7 mouse cellular contexts compared by ENCODE assay signal in the genomic region with DNA sequence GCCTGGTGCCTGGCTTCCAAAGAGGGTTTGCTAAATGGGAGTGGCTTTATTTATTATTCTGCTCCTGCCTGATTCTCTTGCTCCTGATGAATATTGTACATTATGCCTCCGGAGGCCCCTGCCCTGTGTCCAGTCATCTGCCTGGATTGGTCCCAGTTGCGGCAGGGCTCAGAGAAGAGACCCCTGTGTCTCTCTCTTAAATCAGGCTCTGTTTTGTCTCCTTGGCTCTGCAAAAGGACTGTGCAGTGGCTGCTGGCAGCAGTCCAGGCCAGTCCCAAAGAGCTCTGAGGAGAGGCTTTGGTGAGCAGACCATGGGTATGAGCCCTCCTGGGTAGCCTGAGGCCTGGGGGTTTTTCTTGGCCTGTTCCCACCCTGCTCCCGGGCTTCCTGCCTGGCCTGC.
DNase-seq lines count a peak whose midpoint lies in the region; ATAC-seq and TF ChIP-seq lines count a peak whose summit lies in the region.

No protein-coding gene starts in this region.

- no peak overlapping the region for H3K4me3 ChIP-seq in lung, postnatal 0 days (ENCODE audit: low read depth, low read length)
- H3K4me3 ChIP-seq in heart, embryonic 12.5 days = no peak overlapping the region
- no peak overlapping the region for H3K4me3 ChIP-seq in stomach, embryonic 14.5 days (ENCODE audit: low read depth, low read length)

- no peak overlapping the region for H3K9ac ChIP-seq in lung, postnatal 0 days (replicated peaks; ENCODE audit: low read depth)
- H3K9ac ChIP-seq in heart, embryonic 12.5 days = no peak overlapping the region; the same call in 1 of the 2 replicates
- no peak overlapping the region for H3K9ac ChIP-seq in stomach, embryonic 14.5 days (replicated peaks; ENCODE audit: low read depth, low read length)

- intact Hi-C loops in left cerebral cortex, postnatal 10 days (cut with DNase I) = no loop called here

- H3K27ac ChIP-seq in lung, postnatal 0 days (ENCODE audit: low read length) = no peak overlapping the region
- peak overlapping the region; percentile 23; the same call in 1 of the 2 replicates for H3K27ac ChIP-seq in heart, embryonic 12.5 days (ENCODE audit: poor library complexity, severe bottlenecking)
- peak overlapping the region; percentile 44; the same call in 1 of the 2 replicates for H3K27ac ChIP-seq in stomach, embryonic 14.5 days (ENCODE audit: low read length)

- 50% methylated on average over 3 of the region's 3 CpGs for WGBS in lung, postnatal 0 days
- WGBS in heart, embryonic 12.5 days = 71% methylated on average over 3 of the region's 3 CpGs
- WGBS in stomach, embryonic 14.5 days = 40% methylated on average over 3 of the region's 3 CpGs

- no peaks in the 10 kb centered on the region for H3K27me3 ChIP-seq in lung, postnatal 0 days (replicated peaks; ENCODE audit: insufficient read depth, low read length)
- no peaks in the 10 kb centered on the region for H3K27me3 ChIP-seq in heart, embryonic 12.5 days (replicated peaks)
- no peaks in the 10 kb centered on the region for H3K27me3 ChIP-seq in stomach, embryonic 14.5 days (ENCODE audit: control insufficient read depth, insufficient read depth, low read length)

- no peaks in the 10 kb centered on the region for H3K9me3 ChIP-seq in lung, postnatal 0 days (ENCODE audit: low read length)
- no peaks in the 10 kb centered on the region for H3K9me3 ChIP-seq in heart, embryonic 12.5 days (replicated peaks)
- H3K9me3 ChIP-seq in stomach, embryonic 14.5 days (ENCODE audit: control insufficient read depth, low read depth, low read length) = no peaks in the 10 kb centered on the region

- no peaks in the 10 kb centered on the region for H3K36me3 ChIP-seq in lung, postnatal 0 days (ENCODE audit: insufficient read depth, low read length)
- no peaks in the 10 kb centered on the region for H3K36me3 ChIP-seq in heart, embryonic 12.5 days
- H3K36me3 ChIP-seq in stomach, embryonic 14.5 days (ENCODE audit: control insufficient read depth, insufficient read depth, low read length) = no peaks in the 10 kb centered on the region

- no peak overlapping the region for H3K4me2 ChIP-seq in lung, postnatal 0 days (replicated peaks; ENCODE audit: low read depth, low read length)
- no peak overlapping the region for H3K4me2 ChIP-seq in heart, embryonic 12.5 days
- H3K4me2 ChIP-seq in stomach, embryonic 14.5 days (replicated peaks; ENCODE audit: low read depth, low read length) = no peak overlapping the region

- no peak for TF ChIP-seq CTCF in lung, postnatal 0 days (IDR thresholded peaks at IDR 0.05)

- no peak for ATAC-seq in lung, postnatal 0 days
- ATAC-seq in heart, embryonic 12.5 days (ENCODE audit: insufficient number of reproducible peaks, low FRiP score) = no peak
- ATAC-seq in stomach, embryonic 14.5 days (ENCODE audit: insufficient number of reproducible peaks, insufficient read depth, low FRiP score, low read depth) = peak; percentile 53; the same call in 1 of the 2 replicates
- no peak for ATAC-seq in megakaryocyte-erythroid progenitor cell, adult 5-6 weeks (replicated peaks; ENCODE audit: low FRiP score, low TSS enrichment, poor library complexity, severe bottlenecking)

- no peaks in the 10 kb centered on the region for H3K4me1 ChIP-seq in lung, postnatal 0 days (ENCODE audit: insufficient read depth, low read depth, low read length)
- H3K4me1 ChIP-seq in heart, embryonic 12.5 days (replicated peaks) = peaks cover 5% of the 10 kb centered on the region; the same call in 1 of the 2 replicates
- peaks cover 10% of the 10 kb centered on the region for H3K4me1 ChIP-seq in stomach, embryonic 14.5 days (ENCODE audit: control insufficient read depth, insufficient read depth, low read length)

- DNase-seq in lung, postnatal 0 days (ENCODE audit: low spot score) = peak; percentile 12
- DNase-seq in lung, postnatal 36 days = no peak
- peak; percentile 14 to 36 for DNase-seq in cerebellum, postnatal 36 days
- DNase-seq in left cerebral cortex, postnatal 10 days (ENCODE audit: extremely low spot score in 1 of 2, low spot score in 2 of 2) = peak; percentile 64 to 83

- no peak for TF ChIP-seq EP300 in lung, postnatal 0 days (IDR thresholded peaks at IDR 0.05)
